Mouse (Mus musculus): Measurements from ENCODE around the gene Mup14.
"Not testable (repeated sequence)": the region's sequence is repeated elsewhere in the genome, so short reads cannot be mapped to it uniquely, and the experiment has no call there.

Mup14 gene

GRCm38 (mm10) chr4:61303900-61304299 is at the start of gene Mup14:
Mup14 (minus strand) TSS chr4:61304000.
- in situ Hi-C loops (cut with MboI, MseI): not testable (repeated sequence)

GRCm38 (mm10) chr4:61338108-61338507 is 34.3 kb upstream of the Mup14 start:
- in situ Hi-C loops (cut with MboI, MseI): loop anchor here (5.0 to 10.0 kb wide), 4 partner anchors 374 to 1323 kb away; no protein-coding TSS in a partner anchor
